Mouse (Mus musculus) heart, adult 18-20 months (tissue): Measurements from ENCODE around the gene Mcl1. TPM values are rescaled to one million over a fixed set of nuclear protein-coding genes. Genes with fewer than 3 reads are reported as not detected.

Experiments
- DNase-seq, 2 experiments: peaks; one replicate each; pipeline ENCODE4 v3.0.0; 2021 to 2022; ENCODE audit warnings: mixed read lengths in 1 of 2
- total RNA-seq, 2 experiments: library from RNA; stranded (reverse); gene quantifications; 2 replicates each; pipeline ENCODE4 v1.2.3; 2021

The Mcl1 gene
- total RNA-seq, 2 experiments from 2014 or later, result 159 to 167 TPM

DNA sequence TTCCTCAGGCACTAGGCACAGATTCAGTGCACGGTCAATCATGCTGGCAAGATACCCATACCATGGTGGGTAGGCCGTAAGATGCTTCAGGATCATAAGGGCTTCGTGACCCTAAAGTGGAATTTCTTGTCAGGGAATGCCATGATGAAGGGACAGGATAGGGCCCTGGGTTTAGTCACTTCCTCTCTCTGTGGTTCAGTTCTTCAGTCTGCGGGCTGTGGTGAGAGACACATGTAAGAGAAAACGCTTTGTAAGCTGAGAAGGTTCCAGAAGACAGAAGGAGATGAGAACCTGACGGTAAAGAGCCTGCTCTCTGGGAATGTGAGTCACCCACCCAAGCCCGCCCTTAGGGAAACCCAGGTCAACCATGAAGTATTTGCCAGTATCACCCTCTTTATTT, 48.9 kb downstream of the Mcl1 start:
- no peak for DNase-seq

DNA sequence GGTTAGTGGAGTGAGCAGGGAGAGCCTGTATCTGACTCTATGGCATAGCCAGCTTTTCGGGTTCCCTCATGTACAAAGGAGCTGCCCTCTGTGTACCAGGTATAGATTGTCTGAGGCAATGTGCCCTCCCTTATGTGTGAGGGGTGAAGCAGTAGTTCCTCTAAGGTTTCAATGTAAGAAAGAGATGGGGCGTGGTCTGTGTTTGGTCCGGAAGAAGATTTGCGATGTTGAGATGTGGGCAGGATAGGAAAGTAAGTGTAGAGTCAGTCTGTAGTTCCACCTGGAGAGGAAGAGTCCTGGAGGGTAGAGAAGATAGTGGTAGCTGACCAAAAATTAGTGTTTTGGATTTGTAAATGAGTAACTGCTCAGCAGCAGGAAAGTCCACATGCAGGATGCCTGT, 50.5 kb downstream of the Mcl1 start:
- no peak for DNase-seq

DNA sequence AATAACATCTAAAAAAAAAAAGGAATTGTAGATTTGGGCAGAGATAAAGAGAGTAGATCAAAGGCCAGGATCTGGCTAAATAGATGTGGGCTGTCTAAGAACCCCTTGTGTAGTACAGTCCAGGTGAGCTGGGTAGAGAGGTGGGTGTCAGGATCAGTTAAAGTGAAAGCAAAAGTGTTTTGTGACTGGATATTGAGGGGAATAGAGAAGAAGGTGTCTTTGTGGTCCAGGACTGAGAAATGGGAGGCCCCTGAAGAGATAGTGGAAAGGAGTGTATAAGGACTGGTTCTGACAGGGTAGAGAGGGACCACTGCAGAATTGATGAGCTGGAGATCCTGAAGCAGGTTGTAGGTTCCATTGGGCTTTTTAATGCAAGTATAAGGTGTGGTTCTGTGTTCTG, 51.4 kb downstream of the Mcl1 start:
- DNase-seq, result no peak

Other genes with a start within 250 kb of the Mcl1 start
- 10 to 100 TPM; 34.0 to 34.9 TPM for gene Arnt, start 224.4 kb upstream of the Mcl1 start, total RNA-seq
- gene Ctsk, start 159.5 kb upstream of the Mcl1 start, total RNA-seq, result 1 to 10 TPM; 5.5 to 7.4 TPM
- gene Ctss, start 132.0 kb upstream of the Mcl1 start, total RNA-seq, result 10 to 100 TPM; 18.2 to 24.3 TPM
- not detected for gene Hormad1, start 99.1 kb upstream of the Mcl1 start, total RNA-seq
- gene Golph3l, start 69.9 kb upstream of the Mcl1 start, total RNA-seq, result 10 to 100 TPM; 18.0 to 19.9 TPM
- 10 to 100 TPM; 74.3 to 75.2 TPM for gene Ensa, start 33.8 kb upstream of the Mcl1 start, total RNA-seq
- gene Adamtsl4, start 29.1 kb downstream of the Mcl1 start, total RNA-seq, result 10 to 100 TPM; 39.1 to 40.6 TPM
- gene Ecm1, start 80.8 kb downstream of the Mcl1 start, total RNA-seq, result 10 to 100 TPM; 46.4 to 52.7 TPM
- gene Tars2, start 101.4 kb downstream of the Mcl1 start, total RNA-seq, result 10 to 100 TPM; 44.4 to 49.4 TPM
- 10 to 100 TPM; 42.5 to 44.6 TPM for gene Rprd2, start 160.1 kb downstream of the Mcl1 start, total RNA-seq
- gene Prpf3, start 197.1 kb downstream of the Mcl1 start, total RNA-seq, result 10 to 100 TPM; 20.5 to 22.9 TPM
- 100 to 1,000 TPM; 323 to 346 TPM for gene Mrps21, start 212.7 kb downstream of the Mcl1 start, total RNA-seq
- 1 to 10 TPM; 5.9 TPM for gene Ciart, start 223.5 kb downstream of the Mcl1 start, total RNA-seq
- 1 to 10 TPM; 7.6 to 9.6 TPM for gene BC028528, start 233.2 kb downstream of the Mcl1 start, total RNA-seq
- 100 to 1,000 TPM; 109 to 125 TPM for gene Aph1a, start 235.2 kb downstream of the Mcl1 start, total RNA-seq
- gene Car14, start 245.9 kb downstream of the Mcl1 start, total RNA-seq, result 100 to 1,000 TPM; 137 to 170 TPM